Mouse (Mus musculus) heart, embryonic 13.5 days (tissue): ENCODE measurements around the gene Chrnb2. TPM values are rescaled to one million over a fixed set of nuclear protein-coding genes. Genes with fewer than 3 reads are reported as not detected.

ENCODE experiments used
- ATAC-seq: fragments of 200-750 bp; cut with Nextera tagmentation; 2 replicates; pipeline ENCODE4 v1.8.0; 2017; ENCODE audit warnings: moderate TSS enrichment; ENCODE audit not compliant: insufficient number of reproducible peaks, low FRiP score, low TSS enrichment; ENCODE audit errors: extremely low read depth
- H3K27ac ChIP-seq: fragments of 300-500 bp; sonication (generic); replicated peaks from 2 replicates; pipeline ENCODE4 v1.5.1; 2015; ENCODE audit warnings: moderate library complexity, mild to moderate bottlenecking, inconsistent platforms
- H3K27me3 ChIP-seq: fragments of 300-500 bp; sonication (generic); replicated peaks from 2 replicates; pipeline ENCODE4 v1.6.1; 2015; ENCODE audit warnings: mild to moderate bottlenecking, inconsistent platforms
- H3K36me3 ChIP-seq: fragments of 300-500 bp; sonication (generic); 2 replicates; pipeline ENCODE4 v1.6.1; 2015; ENCODE audit warnings: mild to moderate bottlenecking, inconsistent platforms
- H3K4me1 ChIP-seq: fragments of 300-500 bp; sonication (generic); 2 replicates; pipeline ENCODE4 v1.6.1; 2015; ENCODE audit warnings: inconsistent platforms
- H3K4me2 ChIP-seq: fragments of 300-500 bp; sonication (generic); 2 replicates; pipeline ENCODE4 v1.6.1; 2015; ENCODE audit warnings: inconsistent platforms, mild to moderate bottlenecking, moderate library complexity
- H3K4me3 ChIP-seq: fragments of 300-500 bp; sonication (generic); 2 replicates; pipeline ENCODE4 v1.5.1; 2015; ENCODE audit warnings: moderate library complexity, mild to moderate bottlenecking, inconsistent platforms
- H3K9ac ChIP-seq: fragments of 300-500 bp; sonication (generic); 2 replicates; pipeline ENCODE4 v1.6.1; 2015; ENCODE audit warnings: inconsistent platforms, mild to moderate bottlenecking, moderate library complexity
- H3K9me3 ChIP-seq: fragments of 300-500 bp; sonication (generic); 2 replicates; pipeline ENCODE4 v1.6.1; 2016; ENCODE audit warnings: inconsistent platforms
- WGBS: fragments of 180-500 bp; shearing (Covaris S2); methylation state at CpG from one replicate; pipeline ENCODE4 v1.1.7; 2015; ENCODE audit warnings: mixed read lengths; 5-methylcytosine and 5-hydroxymethylcytosine counted together
- polyA plus RNA-seq: library from polyadenylated mRNA; unstranded; fragments of >200 nt; fragmentation: Nextera tagmentation; extraction: Ambion mirVana; gene quantifications from 2 replicates; pipeline ENCODE4 v1.2.1, GENCODE M21; 2015

The Chrnb2 gene
- polyA plus RNA-seq = 0.18 and 0.44 TPM in 2 replicates

DNA sequence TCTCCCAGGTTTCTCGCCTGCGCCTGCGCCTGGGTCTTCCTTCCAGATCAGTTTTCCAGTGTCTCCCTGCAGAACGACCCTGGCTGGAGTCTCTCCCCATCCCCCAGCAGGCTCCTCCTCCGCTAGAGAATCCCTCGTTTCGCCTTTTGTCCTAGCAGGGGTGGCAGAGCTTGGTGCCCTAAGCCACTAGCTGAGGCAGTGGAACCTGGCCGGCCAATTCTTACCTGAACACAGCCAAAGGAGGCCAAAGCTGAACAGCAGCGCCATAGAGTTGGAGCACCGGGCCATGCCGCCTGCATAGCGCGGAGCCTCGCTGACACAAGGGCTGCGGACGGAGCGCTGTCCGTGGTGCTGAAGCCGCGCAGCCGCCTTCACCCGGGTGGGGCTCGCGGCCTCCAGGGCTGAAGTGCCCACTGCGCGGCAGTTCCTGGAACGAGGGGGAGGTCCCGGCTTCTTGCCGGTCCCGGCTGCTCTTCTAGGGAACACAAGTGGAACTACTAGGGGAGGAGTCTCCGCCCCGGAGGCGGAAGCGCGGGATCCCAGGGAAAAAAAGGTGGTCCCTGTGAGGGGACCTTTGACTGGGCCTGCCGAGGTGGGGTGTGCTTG, at the start of gene Chrnb2:
Gene Chrnb2, minus strand, starts transcription at position 514 of the 606 bp plus-strand sequence.
- Histone ChIP-seq H3K9me3 (no peaks in the 10 kb centered on the region), H3K4me3 (peak within 1 kb of the TSS; percentile 25), H3K27me3 (peaks cover 67% of the 10 kb centered on the region), H3K36me3 (0 out of 2 replicates have a peak, but pooled peaks cover 2% of the 10 kb centered on the region), H3K4me2 (peak within 1 kb of the TSS; percentile 57), H3K4me1 (peaks cover 6% of the 10 kb centered on the region; the same call in 1 of the 2 replicates), H3K27ac (no peak within 1 kb of the TSS), H3K9ac (no peak within 1 kb of the TSS)
- WGBS = under 1% methylated on average over 36 of the region's 36 CpGs
- no peak; the same call in 1 of the 2 replicates for ATAC-seq

DNA sequence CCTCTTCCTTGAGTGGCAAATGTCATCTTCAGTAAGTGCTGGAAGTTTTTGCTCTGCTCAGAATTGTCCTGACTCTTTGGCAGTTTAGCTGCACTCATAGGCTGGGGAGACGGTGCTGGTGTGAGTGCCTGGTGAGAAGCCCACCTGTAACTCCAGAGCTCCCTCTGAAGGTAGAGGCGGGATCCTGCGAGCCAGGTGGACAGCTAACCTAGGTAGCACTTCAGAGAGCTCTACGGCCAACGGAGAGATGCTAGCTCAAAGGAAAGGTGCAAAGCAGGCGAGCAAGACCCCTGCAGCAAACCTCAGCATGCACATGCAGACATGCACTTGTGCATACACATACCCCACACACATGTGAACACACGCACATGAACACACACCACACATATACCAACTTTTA, 49.6 kb upstream of the Chrnb2 start:
- no peaks in the 10 kb centered on the region for H3K9me3 ChIP-seq
- H3K4me1 ChIP-seq = no peaks in the 10 kb centered on the region
- no peak overlapping the region for H3K4me2 ChIP-seq
- H3K4me3 ChIP-seq = no peak overlapping the region
- H3K36me3 ChIP-seq = no peaks in the 10 kb centered on the region
- no peak for ATAC-seq
- H3K27me3 ChIP-seq = peaks cover 9% of the 10 kb centered on the region; the same call in 1 of the 2 replicates
- 64% methylated on average over 7 of the region's 7 CpGs for whole genome bisulfite sequencing
- no peak overlapping the region for H3K27ac ChIP-seq
- no peak overlapping the region for H3K9ac ChIP-seq

- Histone ChIP-seq H3K9me3 (no peaks in the 10 kb centered on the region), H3K27ac (no peak overlapping the region), H3K4me3 (no peak overlapping the region), H3K36me3 (no peaks in the 10 kb centered on the region), H3K4me1 (no peaks in the 10 kb centered on the region), H3K27me3 (peaks cover 9% of the 10 kb centered on the region; the same call in 1 of the 2 replicates), H3K4me2 (no peak overlapping the region), H3K9ac (no peak overlapping the region)
- WGBS = 62% methylated on average over 3 of the region's 3 CpGs
- no peak for ATAC-seq
Observed at GRCm38 (mm10) chr3:89812166-89812565, 47.7 kb upstream of the Chrnb2 start.

GRCm38 (mm10) chr3:89810841-89811240, 46.4 kb upstream of the Chrnb2 start:
- no peaks in the 10 kb centered on the region for H3K36me3 ChIP-seq
- no peaks in the 10 kb centered on the region for H3K4me1 ChIP-seq
- H3K9ac ChIP-seq = no peak overlapping the region
- ATAC-seq = no peak
- peaks cover 5% of the 10 kb centered on the region; the same call in 1 of the 2 replicates for H3K27me3 ChIP-seq
- 0 out of 2 replicates have a peak, but pooled peaks cover 2% of the 10 kb centered on the region for H3K9me3 ChIP-seq
- H3K4me2 ChIP-seq = no peak overlapping the region
- H3K27ac ChIP-seq = no peak overlapping the region
- no peak overlapping the region for H3K4me3 ChIP-seq

GRCm38 (mm10) chr3:89808638-89809037, 44.2 kb upstream of the Chrnb2 start:
- H3K27ac ChIP-seq = no peak overlapping the region
- ATAC-seq = no peak

GRCm38 (mm10) chr3:89807881-89808280, 43.4 kb upstream of the Chrnb2 start:
- WGBS = 51% methylated on average over 5 of the region's 5 CpGs
- Histone ChIP-seq H3K36me3 (no peaks in the 10 kb centered on the region), H3K4me3 (no peak overlapping the region), H3K9ac (no peak overlapping the region), H3K27me3 (peaks cover 5% of the 10 kb centered on the region; the same call in 1 of the 2 replicates), H3K9me3 (0 out of 2 replicates have a peak, but pooled peaks cover 2% of the 10 kb centered on the region), H3K4me2 (no peak overlapping the region), H3K4me1 (no peaks in the 10 kb centered on the region), H3K27ac (no peak overlapping the region)
- no peak for ATAC-seq

More at GRCm38 (mm10) chr3:89808638-89809037, 44.2 kb upstream of the Chrnb2 start:
- H3K36me3 ChIP-seq = no peaks in the 10 kb centered on the region
- H3K9ac ChIP-seq = no peak overlapping the region
- 0 out of 2 replicates have a peak, but pooled peaks cover 2% of the 10 kb centered on the region for H3K9me3 ChIP-seq
- H3K4me3 ChIP-seq = no peak overlapping the region
- no peaks in the 10 kb centered on the region for H3K4me1 ChIP-seq
- no peak overlapping the region for H3K4me2 ChIP-seq
- peaks cover 5% of the 10 kb centered on the region; the same call in 1 of the 2 replicates for H3K27me3 ChIP-seq
- WGBS = 36% methylated on average over 9 of the region's 9 CpGs

- Histone ChIP-seq H3K4me3 (no peak overlapping the region), H3K9me3 (0 out of 2 replicates have a peak, but pooled peaks cover 2% of the 10 kb centered on the region), H3K27ac (no peak overlapping the region), H3K27me3 (peaks cover 2% of the 10 kb centered on the region; the same call in 1 of the 2 replicates), H3K36me3 (no peaks in the 10 kb centered on the region), H3K4me1 (no peaks in the 10 kb centered on the region), H3K4me2 (no peak overlapping the region), H3K9ac (no peak overlapping the region)
- 89% methylated on average over 3 of the region's 3 CpGs for WGBS
- no peak for ATAC-seq
Observed at GRCm38 (mm10) chr3:89807171-89807570, 42.7 kb upstream of the Chrnb2 start.

DNA sequence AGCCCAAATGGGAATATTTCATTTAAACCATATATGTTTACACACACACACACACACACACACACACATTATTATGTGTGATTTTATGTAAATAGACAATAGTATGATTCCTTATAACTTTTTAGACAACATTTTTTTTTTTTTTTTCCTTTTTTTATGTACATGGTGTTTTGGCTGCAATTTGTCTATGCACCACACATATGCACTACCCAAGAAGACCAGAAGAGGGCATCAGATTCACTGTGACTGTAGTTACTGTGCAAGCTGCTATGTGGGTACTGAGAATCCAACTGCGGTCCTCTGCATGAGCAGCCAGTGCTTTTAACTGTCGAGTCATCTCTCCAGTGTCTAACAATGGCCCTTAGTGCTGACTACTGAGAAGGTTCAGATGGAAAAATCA, 42.3 kb upstream of the Chrnb2 start:
- Histone ChIP-seq H3K4me1 (no peaks in the 10 kb centered on the region), H3K9ac (no peak overlapping the region), H3K4me2 (no peak overlapping the region), H3K4me3 (no peak overlapping the region), H3K27me3 (no peaks in the 10 kb centered on the region), H3K27ac (no peak overlapping the region), H3K9me3 (0 out of 2 replicates have a peak, but pooled peaks cover 2% of the 10 kb centered on the region), H3K36me3 (no peaks in the 10 kb centered on the region)
- 86% methylated on average over 2 of the region's 2 CpGs for WGBS
- no peak for ATAC-seq

- H3K9me3 ChIP-seq = 0 out of 2 replicates have a peak, but pooled peaks cover 2% of the 10 kb centered on the region
- H3K27ac ChIP-seq = no peak overlapping the region
- no peaks in the 10 kb centered on the region for H3K27me3 ChIP-seq
- ATAC-seq = no peak
- no peaks in the 10 kb centered on the region for H3K36me3 ChIP-seq
- 55% methylated on average over 4 of the region's 4 CpGs for WGBS
- H3K4me2 ChIP-seq = no peak overlapping the region
- H3K4me1 ChIP-seq = no peaks in the 10 kb centered on the region
- no peak overlapping the region for H3K9ac ChIP-seq
- H3K4me3 ChIP-seq = no peak overlapping the region
Observed at GRCm38 (mm10) chr3:89805179-89805578, 40.7 kb upstream of the Chrnb2 start.

- H3K27ac ChIP-seq = no peak overlapping the region
- no peak overlapping the region for H3K4me2 ChIP-seq
- ATAC-seq = no peak
- no peak overlapping the region for H3K9ac ChIP-seq
- H3K27me3 ChIP-seq = no peaks in the 10 kb centered on the region
- no peaks in the 10 kb centered on the region for H3K36me3 ChIP-seq
- H3K4me3 ChIP-seq = no peak overlapping the region
- H3K4me1 ChIP-seq = 0 out of 2 replicates have a peak, but pooled peaks cover 6% of the 10 kb centered on the region
- WGBS = 67% methylated on average over 15 of the region's 15 CpGs
- H3K9me3 ChIP-seq = 0 out of 2 replicates have a peak, but pooled peaks cover 2% of the 10 kb centered on the region
Observed at GRCm38 (mm10) chr3:89802876-89803275, 38.4 kb upstream of the Chrnb2 start.

DNA sequence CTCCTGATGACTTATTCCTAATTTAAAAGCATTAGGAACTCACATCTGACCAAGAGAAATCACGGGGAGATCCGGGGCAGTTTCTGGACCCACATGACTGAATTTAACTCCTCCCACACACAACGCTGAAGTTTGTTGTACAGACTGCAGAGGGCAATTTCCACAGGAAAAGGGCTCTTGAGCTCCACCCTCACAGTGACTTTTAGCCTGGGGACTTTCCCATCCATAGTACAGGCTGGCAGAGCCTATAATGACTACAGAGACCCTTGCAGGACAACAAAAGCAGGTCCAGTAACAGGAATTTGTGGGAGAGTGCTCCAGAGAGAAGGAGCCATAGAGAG, 37.0 kb upstream of the Chrnb2 start:
- peak overlapping the region; percentile 25; the same call in 1 of the 2 replicates for H3K27ac ChIP-seq
- no peak overlapping the region for H3K9ac ChIP-seq
- H3K4me3 ChIP-seq = no peak overlapping the region
- WGBS = 15% methylated on average over 3 of the region's 3 CpGs
- H3K4me1 ChIP-seq = 0 out of 2 replicates have a peak, but pooled peaks cover 6% of the 10 kb centered on the region
- H3K4me2 ChIP-seq = no peak overlapping the region
- no peak for ATAC-seq
- no peaks in the 10 kb centered on the region for H3K36me3 ChIP-seq
- H3K9me3 ChIP-seq = 0 out of 2 replicates have a peak, but pooled peaks cover 2% of the 10 kb centered on the region
- no peaks in the 10 kb centered on the region for H3K27me3 ChIP-seq
